Mouse (Mus musculus): ENCODE measurements around the gene Adamts5.

DNA sequence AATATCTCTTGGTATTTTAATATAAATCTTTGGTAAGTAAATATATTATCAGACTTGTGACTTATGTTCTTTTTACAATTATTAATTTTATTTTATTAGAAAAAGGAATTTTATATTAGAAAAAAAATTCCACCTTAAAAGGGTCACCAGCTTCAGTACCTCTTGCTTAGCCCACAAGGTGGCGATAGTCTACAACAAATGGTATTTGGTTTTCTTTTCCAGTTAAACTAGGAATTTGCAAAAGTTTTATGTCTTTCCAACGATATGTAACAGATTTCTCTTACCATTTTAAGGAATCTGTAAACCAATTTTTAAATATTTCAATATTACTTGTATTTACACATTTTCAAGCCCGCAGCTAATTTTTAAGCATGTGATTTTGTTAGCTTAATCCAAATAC lies 94.6 kb downstream of the Adamts5 start:
- TF ChIP-seq EP300 (IDR thresholded peaks at IDR 0.05; ENCODE audit: low read depth) (no peak), CTCF (IDR thresholded peaks at IDR 0.05; ENCODE audit: low read depth) (peak; percentile 25; the same call in 1 of the 2 replicates)

Measured in liver, embryonic 14.5 days (tissue).